Mouse (Mus musculus): Measurements from ENCODE around the gene Kcnab2.

DNA sequence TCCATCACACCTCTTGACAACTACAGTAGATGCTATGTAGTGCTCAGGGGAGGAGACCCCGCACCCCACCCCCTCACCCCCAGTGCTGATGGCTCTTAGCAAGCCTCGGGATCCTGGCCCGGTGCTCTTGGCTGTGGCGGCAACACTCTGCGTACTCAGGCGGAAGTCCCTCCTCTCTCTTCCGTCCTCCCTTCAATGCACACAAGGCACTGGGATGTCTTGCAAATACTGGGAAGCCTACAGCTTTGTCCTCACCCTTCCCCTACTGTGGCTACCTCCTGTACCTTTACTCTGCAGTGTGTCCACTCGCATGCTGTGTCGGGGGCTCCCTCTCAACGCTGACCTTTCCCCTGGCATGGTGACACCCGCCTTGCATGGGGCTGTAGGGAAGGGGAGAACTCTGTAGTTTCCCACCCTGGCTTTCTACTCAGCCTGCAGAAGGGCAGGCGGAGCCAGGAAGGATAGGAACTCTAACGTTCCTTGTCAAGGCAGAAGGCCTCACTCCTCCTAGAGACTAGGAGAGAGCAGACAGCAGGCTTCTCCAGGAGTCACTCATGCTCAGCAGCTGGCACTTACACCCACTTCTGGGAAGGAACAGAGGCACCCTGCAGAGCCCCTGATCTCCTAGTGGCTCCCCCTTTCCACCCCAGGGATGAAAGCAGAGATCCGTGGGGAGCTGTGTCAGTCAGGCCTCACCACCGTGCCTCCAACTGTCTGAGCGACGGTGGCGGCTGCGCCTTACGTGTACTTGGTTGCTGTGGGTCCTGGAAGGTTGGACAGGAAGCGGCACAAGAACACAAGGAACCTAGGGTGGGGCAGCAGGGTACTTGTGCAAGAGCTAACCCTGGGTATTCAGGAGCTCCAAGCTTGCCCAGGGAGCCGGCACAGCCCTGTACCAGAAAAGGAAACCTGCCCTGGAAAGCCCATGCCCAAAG, 29.7 kb downstream of the Kcnab2 start:
- TF ChIP-seq POLR2A (IDR thresholded peaks at IDR 0.05; ENCODE audit: insufficient read length, low read depth) = no peak
- no peak for TF ChIP-seq MAX (IDR thresholded peaks at IDR 0.05; ENCODE audit: low read depth)
- TF ChIP-seq E2F4 (IDR thresholded peaks at IDR 0.05; ENCODE audit: insufficient read depth) = no peak
- TF ChIP-seq USF1 (IDR thresholded peaks at IDR 0.05; ENCODE audit: low read depth) = no peak
